Mouse (Mus musculus): ENCODE data around the gene Enpp1.

Gene Enpp1

DNA sequence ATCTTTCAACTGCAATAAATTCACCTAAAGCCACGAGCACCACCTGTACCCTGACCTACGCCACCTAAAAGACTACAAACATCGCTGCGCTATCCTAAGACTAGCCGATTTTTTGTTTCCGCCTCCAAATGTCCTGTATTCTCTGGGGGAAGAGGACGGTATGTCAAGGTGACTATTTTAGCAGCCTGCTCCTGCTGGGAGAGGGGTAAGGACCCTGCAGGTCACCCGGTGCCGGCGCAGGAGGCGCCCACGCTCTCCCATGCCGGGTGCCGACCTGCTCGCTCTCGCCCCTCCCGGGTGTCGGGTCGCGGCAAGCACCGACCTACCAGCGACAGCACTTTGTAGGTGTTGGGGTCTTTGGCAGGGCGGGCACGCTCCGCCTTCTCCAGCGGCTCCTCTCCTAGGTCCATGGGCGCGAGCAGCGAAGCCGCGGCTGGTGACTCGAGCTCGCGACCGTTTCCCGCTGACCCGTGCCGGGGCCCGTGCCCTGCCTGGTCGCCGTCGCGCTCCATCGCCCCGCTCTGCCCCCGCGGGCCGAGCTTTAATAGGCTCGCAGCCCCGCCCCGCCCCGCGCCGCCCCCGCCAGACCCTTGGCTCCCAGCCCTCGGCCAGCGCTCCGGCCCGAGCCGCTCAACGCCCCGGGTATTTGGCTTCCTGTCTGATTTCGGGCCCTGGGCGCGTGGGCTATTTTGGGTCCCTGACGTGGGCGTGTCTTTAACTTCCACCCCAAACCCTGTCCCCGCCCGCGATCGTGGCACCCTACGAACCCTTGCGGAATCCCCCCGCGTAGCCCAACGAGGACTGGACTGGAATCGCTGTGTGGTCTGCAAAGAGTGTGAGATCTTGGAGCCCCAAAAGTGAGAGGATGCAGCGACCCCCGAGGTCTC lies at the start of gene Enpp1:
Enpp1 (minus strand) TSS at position 680 of the 887 bp plus-strand sequence.
- DNase-seq (ENCODE audit: low read depth): peak; percentile 64

DNA sequence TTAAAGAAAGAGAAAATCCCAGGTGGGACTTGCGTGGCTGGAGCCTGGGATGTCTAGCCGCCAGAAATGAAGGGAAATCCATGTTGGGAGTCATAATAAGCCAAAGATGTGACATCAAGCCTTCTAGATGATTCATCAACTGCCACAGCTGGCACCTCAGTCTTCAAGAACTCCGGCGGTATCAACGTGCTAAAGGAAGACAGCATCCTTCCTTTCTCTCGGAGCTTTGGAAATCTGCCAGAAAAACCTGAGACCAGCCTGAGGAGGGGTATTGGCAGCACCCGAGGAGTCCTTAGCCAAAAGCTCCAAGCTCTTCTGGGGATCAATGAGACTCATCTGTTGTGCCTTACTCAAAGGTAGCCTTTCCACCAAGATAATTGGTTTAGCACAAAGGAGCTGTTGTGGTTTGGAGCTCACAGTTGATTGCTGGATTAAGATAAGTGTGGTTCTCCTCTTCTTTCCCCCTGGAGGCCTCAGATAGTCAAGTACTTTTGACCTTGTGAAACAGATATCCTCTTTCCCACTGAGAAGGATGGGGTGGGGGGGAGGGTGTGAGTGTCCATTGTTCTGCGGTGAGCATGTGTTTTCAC lies 46.5 kb upstream of the Enpp1 start:
- DNase-seq (ENCODE audit: low read depth): no peak

DNA sequence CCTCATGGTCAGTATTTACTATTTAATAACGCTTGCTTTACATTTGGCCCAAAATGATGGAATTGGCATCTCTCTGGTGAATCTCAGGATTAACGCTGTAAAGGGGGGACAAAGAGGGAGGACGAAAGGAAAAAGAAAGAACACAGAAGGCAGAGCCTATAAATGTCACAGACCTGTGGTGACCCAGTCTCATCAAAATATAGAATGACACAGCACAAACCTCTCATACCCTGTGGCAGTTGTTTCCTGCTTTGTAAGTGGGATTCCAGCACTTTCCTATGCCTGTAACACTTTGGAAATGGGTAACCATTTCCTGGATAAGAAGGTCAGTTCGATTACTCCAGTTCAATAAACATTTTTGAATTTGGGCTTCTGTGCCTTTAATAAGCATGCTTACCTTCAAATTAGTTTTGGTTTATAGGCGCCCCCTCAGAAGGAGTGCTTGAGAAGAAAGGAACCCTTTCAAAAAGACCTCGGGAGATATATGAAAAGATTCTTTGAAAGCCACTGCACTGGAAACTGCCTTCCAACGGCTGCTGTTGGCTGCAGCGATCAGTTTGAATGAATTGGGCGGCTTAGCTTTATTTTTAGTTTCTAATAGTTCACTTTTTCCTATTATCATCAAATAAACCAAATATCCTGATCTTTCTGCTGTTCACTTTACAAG lies 43.0 kb upstream of the Enpp1 start:
- no peak for DNase-seq (ENCODE audit: low read depth)

DNA sequence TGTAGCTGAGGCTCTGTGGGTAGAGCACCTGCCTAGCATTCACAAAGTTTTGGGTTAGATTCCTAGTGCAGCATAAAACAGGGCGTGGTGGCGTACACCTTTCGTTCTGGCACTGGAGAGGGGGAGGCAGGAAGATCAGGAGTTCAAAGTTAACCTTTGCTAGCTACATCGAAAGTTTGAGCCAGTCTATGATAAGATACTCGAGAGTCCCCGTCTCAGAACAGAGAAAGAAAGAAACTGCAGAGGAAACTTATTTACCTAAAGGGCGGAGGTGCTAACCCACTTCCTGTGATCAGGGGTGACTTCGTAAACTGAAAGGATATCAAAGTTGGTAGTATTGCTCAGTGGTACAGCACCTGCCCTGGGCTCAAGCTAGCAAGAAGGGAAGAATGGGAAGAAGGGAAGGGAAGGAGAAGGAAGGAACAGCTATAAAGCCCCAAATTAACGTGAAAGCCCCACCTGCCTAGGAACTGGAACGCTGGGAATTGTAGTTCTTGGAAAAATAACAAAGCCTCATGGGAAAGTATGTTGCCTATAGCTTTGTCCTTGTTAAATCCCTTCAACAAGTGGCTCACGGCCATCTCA lies 42.4 kb upstream of the Enpp1 start:
- DNase-seq (ENCODE audit: low read depth): no peak

DNA sequence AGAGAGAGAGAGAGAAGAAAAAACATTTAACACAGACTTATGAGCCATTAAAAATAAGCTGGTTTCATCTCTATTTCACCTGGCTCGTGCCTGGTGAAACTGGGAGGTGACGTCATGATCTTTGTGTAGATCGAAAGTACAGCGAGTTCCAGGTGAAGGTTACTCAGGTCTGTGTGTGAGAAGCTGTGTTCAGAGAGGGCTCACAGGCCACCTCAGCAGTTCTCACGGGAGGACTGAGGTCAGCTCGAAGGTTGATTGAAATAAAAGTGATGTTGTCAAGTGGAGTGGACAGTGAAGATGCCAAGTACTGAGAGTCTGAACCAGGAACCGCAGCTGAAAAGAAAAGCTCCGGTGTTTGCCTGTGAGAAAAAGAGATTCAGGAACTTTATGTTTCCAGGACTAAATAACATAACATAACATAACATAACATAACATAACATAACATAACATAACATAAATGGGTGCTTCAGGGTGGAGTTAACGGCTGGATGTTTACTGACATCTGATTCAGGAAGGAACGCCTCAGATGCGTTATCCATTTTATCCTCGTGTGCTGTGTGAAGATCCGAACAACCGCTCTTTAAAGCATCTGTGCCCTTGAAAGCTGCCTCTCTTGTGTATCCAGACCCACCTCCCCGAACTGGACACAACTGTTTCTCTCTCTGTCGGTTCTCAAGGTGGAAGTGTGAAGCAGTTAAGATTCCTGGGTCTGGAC lies 41.7 kb upstream of the Enpp1 start:
- no peak for DNase-seq (ENCODE audit: low read depth)

DNA sequence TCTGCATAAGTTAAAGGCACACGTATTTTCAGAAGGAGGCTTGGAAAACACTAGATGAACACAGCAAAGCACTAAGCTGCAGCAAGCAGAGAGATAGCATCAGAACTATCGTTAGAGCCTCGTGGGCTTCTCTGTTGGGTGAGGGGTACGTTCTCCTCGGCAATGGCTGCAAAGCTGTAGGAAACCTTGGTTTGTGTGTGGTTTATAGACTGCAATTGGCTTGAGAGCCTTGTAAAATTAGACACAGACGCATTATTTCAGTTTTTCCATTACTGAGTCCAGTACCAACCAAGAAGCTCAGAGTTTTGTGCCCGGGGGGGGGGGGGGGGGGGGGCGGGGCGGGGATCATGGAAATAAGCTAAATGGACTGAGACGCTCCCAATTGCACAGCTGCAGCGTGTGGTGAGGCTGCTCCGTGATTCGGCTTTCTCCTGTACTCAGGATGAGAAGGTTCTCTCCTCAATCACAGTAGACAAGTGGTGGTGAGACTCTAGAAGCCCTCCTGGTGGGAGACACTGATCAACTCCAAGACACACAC lies 31.1 kb upstream of the Enpp1 start:
- no peak for DNase-seq (ENCODE audit: low read depth)

DNA sequence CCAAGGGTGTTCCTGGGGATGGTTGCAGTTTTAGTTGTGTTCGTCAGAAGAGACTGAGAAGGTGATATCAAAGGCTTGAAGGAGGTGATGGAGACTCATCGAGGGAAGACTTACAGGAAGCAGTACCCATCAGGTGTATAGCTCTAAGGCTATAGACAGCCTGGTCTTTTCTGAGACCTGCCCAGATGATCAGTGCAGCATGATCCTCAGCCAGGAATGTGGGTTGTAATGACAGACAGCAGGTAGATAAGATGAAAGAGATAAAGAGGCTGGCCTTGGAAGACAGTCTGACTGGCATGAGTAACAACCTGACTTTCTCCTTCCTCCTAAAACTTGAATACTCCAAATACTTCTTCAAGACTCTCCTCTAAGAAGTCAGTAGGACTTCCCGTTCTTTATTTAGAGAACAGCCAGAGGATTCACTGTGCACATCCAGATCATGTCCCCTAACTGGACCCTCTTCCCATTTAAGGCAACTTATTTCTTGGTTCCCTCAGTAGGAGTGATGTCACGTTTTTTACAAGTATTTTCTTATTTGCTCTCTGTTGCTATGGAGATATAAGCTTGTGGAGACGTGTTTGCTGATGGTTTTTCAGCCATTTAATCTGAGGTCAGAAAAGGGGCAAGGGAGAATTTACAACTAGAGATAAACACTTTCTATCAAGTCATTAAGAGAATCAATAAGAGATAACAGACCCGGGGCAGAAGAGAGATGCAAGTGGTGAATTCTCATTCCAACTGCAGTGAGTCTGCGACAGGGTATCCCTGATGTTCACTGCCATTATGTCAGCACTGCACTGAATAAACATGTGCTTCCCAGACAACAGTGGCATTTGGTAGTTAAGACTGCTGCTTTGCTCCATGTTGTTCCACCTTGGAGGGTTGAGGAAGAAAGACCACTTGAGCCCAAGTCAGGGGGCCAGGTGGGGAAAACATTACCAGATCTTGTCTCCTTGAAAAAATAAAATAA lies 29.6 kb upstream of the Enpp1 start:
- DNase-seq (ENCODE audit: low read depth): no peak

DNA sequence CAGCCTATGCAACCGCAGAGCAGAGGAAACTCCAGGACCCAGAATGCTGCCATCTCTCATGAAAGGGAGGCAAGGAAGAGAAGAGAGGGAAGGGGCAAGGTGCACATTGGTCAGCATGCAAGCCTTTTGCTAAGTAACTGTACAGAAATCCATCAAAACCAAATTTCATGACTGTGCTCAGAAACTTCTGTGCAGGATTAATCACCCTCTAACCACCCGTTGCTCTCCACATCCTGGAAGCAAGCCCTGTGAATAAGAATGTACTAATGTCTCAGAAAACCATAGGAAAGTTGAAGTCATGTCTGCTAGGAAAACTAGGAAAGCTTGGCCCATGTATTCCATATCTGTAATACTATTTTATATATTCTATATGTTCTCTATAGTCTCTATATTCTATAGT lies 27.2 kb upstream of the Enpp1 start:
- DNase-seq (ENCODE audit: low read depth): peak; percentile 78

DNA sequence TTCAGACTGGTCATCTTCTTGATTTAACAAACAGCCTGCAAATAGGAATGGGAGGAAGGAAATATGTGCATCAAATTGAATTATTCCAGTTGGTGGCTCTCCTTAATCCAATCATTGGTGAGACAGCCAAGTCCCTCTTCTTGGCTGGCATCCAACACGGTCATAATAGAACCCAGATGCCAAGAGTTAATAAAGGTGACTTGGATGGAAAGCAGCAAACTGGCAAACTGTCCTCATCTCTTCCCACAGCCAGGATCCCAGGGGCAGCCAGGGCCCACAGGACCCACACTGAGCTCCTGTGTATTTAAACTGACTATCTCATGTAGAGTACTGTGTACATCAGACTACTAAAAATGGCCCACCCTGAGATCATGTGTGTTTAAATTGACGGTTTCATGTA lies 26.5 kb upstream of the Enpp1 start:
- DNase-seq (ENCODE audit: low read depth): peak; percentile 34

DNA sequence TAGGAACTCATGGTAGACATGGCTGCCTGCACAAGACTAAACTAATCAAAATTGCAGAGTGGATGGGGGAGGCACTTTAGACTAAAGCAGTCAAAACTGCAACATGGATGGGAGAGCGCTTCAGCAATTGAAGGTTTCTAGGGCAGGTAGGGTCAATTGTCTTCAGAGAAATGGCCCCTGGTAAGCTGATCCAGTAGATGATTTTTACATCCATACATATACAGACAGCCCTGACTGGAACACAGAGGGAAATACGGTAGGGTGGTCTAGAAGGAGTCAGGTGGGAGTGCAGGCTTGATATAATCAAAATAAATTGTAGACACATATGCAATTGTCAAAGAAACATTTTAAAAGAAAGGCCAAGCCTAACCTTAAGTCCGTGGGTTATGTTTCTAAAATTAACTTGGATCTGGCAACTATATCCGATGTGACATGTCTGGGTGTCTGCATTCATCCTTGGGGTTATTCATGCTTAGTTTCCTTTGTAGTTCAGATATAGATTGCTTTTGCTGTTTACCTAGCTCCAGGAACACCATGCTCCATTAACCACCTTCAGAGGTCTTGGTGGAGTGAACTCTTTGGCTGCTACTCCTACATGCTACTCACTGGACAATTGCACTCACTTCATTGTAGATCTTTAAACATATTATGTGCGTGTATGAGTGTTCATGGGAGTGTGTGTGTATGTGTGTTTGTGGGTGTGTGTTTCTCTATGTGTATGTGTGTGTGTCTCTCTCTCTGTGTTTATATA lies 23.2 kb upstream of the Enpp1 start:
- no peak for DNase-seq (ENCODE audit: low read depth)

DNA sequence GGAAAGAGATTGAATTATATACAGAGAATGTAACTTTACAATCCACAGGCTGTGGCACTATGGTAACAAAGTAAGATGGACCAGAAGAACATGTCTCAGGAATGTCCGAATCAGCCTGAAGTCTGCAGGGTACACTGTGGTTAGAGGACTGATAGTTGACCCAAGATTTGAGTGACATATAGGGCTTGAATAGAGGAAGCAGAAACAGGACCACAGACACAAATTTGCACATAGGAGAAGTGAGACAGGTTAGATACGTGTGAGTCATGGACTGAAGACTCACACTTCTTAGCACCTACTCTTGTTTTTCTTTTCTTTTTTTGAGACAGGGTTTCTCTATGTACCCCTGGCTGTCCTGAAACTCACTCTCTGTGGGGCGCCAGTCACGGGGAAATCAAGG lies 15.5 kb upstream of the Enpp1 start:
- DNase-seq (ENCODE audit: low read depth): no peak

DNA sequence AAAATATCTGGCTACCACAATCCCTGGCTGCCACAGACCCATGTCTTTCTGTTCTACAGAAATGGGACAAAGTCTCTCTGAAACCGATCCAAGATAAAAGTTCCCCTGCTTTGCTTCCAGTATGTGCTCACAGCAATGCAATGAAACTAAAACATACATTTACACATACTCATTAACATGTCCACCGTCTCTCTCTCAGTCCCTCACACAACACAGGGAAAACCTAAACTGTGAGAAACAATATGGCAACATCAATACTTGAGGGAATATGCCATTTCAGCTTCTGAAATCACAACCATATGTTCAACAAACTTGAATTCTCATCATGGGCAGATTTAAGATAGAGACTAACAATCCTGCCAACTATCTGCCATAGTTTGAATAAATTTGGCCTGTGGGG lies 13.2 kb upstream of the Enpp1 start:
- peak; percentile 25 for DNase-seq (ENCODE audit: low read depth)

DNA sequence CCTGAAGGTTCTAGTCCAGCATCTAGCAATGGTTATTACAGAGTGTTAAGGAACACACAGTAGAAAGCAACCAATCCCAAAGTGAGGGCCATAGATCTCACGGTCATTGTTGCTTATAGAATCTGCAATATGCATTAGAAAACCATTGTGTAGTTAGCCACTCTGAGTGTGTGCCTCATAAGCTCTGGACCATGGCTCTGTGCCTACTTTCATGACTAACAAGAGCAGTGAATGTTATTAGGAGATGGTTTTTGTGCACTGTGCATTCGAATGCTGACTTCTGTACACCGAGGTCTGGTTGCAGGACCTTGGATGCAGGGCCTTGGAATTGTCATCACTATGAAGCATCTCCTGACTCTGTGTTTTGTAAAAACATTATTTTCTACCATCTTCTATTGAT lies 9.9 kb upstream of the Enpp1 start:
- peak; percentile 64 for DNase-seq (ENCODE audit: low read depth)

DNA sequence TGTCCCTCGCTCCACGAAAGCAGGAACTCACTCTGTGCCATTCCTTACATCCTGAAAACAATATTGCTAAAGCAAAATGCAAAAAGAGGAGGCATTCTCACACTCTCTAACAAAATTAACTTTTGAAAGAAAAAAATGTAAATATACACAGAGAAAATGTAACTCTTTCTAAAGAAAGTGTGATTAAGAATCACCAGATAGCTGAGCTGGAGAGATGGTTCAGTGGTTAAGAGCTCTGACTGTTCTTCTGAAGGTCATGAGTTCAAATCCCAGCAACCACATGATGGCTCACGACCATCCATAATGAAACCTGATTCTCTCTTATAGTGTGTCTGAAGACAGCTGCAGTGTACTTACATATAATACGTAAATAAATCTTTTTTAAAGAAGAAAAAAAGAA lies 7.4 kb upstream of the Enpp1 start:
- DNase-seq (ENCODE audit: low read depth): no peak

DNA sequence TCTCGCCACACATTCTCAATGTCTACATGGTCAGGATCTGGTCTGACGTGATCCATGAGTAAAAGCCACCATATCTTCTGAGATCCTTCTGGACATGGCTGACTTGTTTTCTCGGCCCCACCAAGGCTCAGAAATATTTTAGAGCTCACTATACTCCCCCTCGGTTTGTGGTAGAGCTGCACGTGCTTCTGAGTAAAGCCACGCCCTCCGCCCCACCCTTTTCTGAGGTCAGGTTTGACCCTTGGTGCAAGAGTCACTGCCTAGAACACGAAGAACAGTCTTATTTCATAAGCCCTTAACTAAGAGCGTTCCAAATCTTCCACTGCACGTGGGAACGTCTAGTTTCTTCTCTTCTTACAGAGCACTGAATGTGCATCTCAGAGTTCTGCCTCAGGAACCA lies 6.8 kb upstream of the Enpp1 start:
- no peak for DNase-seq (ENCODE audit: low read depth)

DNA sequence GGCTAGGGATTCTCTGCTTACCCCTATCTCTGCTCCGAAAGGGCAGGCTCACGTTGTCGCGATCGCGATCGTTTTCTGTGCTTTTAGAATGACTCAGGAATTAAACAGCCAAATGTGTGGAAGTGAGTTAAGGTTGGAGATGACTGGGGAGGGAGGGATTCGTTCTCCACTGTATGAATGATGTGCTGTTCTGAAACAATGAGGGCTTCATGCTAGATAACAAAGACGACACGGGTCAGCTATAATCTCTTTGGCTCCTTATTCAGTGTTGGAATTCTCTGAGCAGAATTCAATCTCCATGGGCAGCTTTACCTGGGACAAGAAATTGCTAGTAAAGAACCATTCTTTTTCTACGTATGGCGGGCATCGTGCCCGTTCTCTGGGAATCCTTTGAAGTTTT lies 6.1 kb upstream of the Enpp1 start:
- DNase-seq (ENCODE audit: low read depth): no peak

DNA sequence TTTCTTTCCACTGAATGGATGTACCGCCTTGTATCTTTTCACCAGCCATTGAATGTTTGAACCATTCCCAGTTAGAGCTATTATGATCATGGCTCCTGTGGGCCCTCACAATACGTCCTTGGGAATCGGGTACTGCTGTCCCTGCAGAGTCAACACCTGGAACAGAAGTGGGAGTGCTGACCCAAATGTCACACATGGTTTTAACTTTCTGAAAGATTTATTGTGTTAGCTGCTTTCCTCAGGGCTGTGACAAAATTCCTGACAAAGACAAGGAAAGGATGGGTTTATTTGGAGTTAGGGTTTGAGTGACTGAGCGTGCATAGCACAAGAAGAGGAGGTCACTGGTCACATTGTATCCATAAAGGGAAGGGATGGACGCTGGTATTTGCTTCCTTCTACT lies 4.3 kb upstream of the Enpp1 start:
- no peak for DNase-seq (ENCODE audit: low read depth)

DNA sequence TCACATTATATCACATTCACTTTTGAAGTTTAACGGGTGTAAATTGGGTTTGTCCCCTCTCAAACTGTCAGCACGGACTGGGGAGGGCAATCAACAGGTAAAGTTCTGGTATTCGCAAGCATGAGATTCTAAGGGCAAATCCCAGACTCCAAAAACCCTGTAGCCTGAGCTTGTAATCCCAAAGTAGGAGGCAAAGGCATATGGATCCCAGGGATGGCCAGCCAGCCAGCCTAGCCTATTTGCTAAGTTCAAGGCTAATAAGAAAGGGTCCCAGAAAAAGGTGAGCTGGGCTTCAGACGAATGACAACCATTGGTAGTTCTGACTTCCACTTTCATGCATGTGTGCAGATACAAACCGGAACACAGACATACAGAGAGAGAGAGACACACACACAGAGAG lies 942 bp upstream of the Enpp1 start:
- DNase-seq (ENCODE audit: low read depth): no peak

DNA sequence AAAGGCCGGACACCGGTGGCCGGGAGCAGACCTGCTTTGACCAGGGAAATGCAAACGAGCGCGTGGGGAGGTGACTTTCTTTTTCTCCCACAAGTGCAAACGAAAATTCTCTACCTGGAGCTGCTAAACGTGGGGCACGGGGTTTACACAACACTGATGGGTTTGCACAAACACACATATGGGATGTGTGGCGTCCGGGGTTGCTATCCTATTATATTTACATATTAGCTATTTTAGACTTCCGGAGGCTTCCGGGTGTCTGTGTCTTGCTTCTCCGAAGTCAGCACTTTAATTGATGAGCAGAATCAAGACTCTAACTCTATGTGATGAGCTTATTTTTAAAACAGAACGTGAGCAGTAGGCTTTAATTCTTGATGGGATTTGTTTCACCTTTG lies 405 bp upstream of the Enpp1 start:
- DNase-seq (ENCODE audit: low read depth): no peak

DNA sequence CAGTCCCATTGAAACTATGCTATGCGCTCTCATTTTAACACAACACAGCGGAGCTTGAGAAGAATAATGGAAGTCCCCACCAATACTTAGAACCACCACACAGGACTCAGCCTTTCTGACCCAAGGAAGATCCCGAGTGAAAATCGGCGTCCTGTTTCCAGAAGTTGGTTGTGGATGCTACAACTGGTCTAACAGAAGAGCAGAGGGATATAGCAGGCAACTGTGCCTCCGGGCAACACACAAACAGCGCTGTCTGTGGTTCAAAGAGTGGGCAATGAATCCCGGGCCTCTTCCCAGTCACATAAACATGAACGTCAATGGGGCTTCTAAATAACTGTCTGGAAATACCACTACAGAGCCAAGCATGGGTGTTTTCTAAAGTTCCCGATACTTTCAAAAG lies 888 bp downstream of the Enpp1 start:
- DNase-seq (ENCODE audit: low read depth): peak; percentile 24
